Mouse (Mus musculus) olfactory bulb, adult 2 months (tissue): Measurements from ENCODE around the gene Klhl3.

Experiments
- CTCF ChIP-seq: fragments of 200-500 bp; IDR thresholded peaks from 2 replicates; pipeline ENCODE4 v1.5.1; 2012; ENCODE audit warnings: low read depth, mild to moderate bottlenecking, low read length, moderate library complexity; ENCODE audit not compliant: insufficient read depth
- POLR2A ChIP-seq: fragments of 200-500 bp; IDR thresholded peaks from 2 replicates; pipeline ENCODE4 v1.6.1; 2012; ENCODE audit warnings: mild to moderate bottlenecking, low read depth, low read length, moderate library complexity; ENCODE audit not compliant: insufficient read depth

- TF ChIP-seq POLR2A (no peak), CTCF (no peak)
These were observed 13.7 kb upstream of the Klhl3 start for GRCm38 (mm10) chr13:58126862-58127765.
